Mouse (Mus musculus): ENCODE data around the gene Neurl1a.
"Not testable (repeated sequence)": the region's sequence is repeated elsewhere in the genome, so short reads cannot be mapped to it uniquely, and the experiment has no call there.

Gene Neurl1a

GRCm38 (mm10) chr19:47178431-47179271, at the start of gene Neurl1a:
TSS of gene Neurl1a (plus strand) at chr19:47178820.
- DNase-seq: peak; percentile 72

GRCm38 (mm10) chr19:47128835-47129234, 49.8 kb upstream of the Neurl1a start:
- DNase-seq: no peak

GRCm38 (mm10) chr19:47130551-47131125, 48.0 kb upstream of the Neurl1a start:
- DNase-seq: no peak

GRCm38 (mm10) chr19:47133161-47133560, 45.5 kb upstream of the Neurl1a start:
- DNase-seq: no peak

- DNase-seq: no peak
Measured at GRCm38 (mm10) chr19:47135568-47135967, 43.1 kb upstream of the Neurl1a start.

GRCm38 (mm10) chr19:47136170-47136569, 42.5 kb upstream of the Neurl1a start:
- no peak for DNase-seq

- DNase-seq: peak; percentile 69
Measured at GRCm38 (mm10) chr19:47137051-47137581, 41.5 kb upstream of the Neurl1a start.

GRCm38 (mm10) chr19:47137771-47138421, 40.7 kb upstream of the Neurl1a start, which contains the start of gene Calhm2:
TSS of gene Calhm2 (minus strand) at chr19:47138294.
- DNase-seq: peak; percentile 77

GRCm38 (mm10) chr19:47139611-47140010, 39.0 kb upstream of the Neurl1a start:
- not testable (repeated sequence) for DNase-seq

- no peak for DNase-seq
Measured at GRCm38 (mm10) chr19:47142438-47142837, 36.2 kb upstream of the Neurl1a start.

GRCm38 (mm10) chr19:47144154-47144553, 34.5 kb upstream of the Neurl1a start, which contains the start of gene Calhm1:
TSS of gene Calhm1 (minus strand) at chr19:47144254.
- no peak for DNase-seq

GRCm38 (mm10) chr19:47148267-47148847, 30.3 kb upstream of the Neurl1a start:
- no peak for DNase-seq

- no peak for DNase-seq
Measured at GRCm38 (mm10) chr19:47149854-47150253, 28.8 kb upstream of the Neurl1a start.

- no peak for DNase-seq
Measured at GRCm38 (mm10) chr19:47151332-47152061, 27.1 kb upstream of the Neurl1a start.

GRCm38 (mm10) chr19:47152062-47152369, 26.6 kb upstream of the Neurl1a start:
- DNase-seq: no peak

- no peak for DNase-seq
Measured at GRCm38 (mm10) chr19:47153767-47154166, 24.9 kb upstream of the Neurl1a start.

GRCm38 (mm10) chr19:47157664-47158063, 21.0 kb upstream of the Neurl1a start, which contains the start of gene Calhm3:
TSS of gene Calhm3 (minus strand) at chr19:47157764.
- DNase-seq: no peak

GRCm38 (mm10) chr19:47161669-47162068, 17.0 kb upstream of the Neurl1a start:
- no peak for DNase-seq

- no peak for DNase-seq
Measured at GRCm38 (mm10) chr19:47163176-47163744, 15.4 kb upstream of the Neurl1a start.

- DNase-seq: no peak
Measured at GRCm38 (mm10) chr19:47166758-47167157, 11.9 kb upstream of the Neurl1a start.

- no peak for DNase-seq
Measured at GRCm38 (mm10) chr19:47167617-47168214, 10.9 kb upstream of the Neurl1a start.
